Mouse (Mus musculus) cortical plate, adult 2 months (tissue): ENCODE measurements around the gene Hjurp. TPM values are rescaled to one million over a fixed set of nuclear protein-coding genes. Genes with fewer than 3 reads are reported as not detected.

Experiments used
- H3K27ac ChIP-seq: fragments of 200-500 bp; 2 replicates; pipeline ENCODE4 v1.5.1; 2012; ENCODE audit warnings: low read length, control low read depth, inconsistent platforms; ENCODE audit not compliant: insufficient read depth
- H3K4me1 ChIP-seq: fragments of 200-500 bp; 2 replicates; pipeline ENCODE4 v1.6.1; 2011; ENCODE audit warnings: low read length; ENCODE audit not compliant: control insufficient read depth, insufficient read depth
- H3K4me3 ChIP-seq: fragments of 200-500 bp; 2 replicates; pipeline ENCODE4 v1.5.1; 2011; ENCODE audit warnings: mild to moderate bottlenecking, low read length, control low read depth; ENCODE audit not compliant: insufficient read depth
- CTCF ChIP-seq: fragments of 200-500 bp; IDR thresholded peaks from 2 replicates; pipeline ENCODE4 v1.5.1; 2011; ENCODE audit warnings: mild to moderate bottlenecking, control low read depth, low read length; ENCODE audit not compliant: insufficient read depth; ENCODE audit errors: extremely low read depth
- POLR2A ChIP-seq: fragments of 200-500 bp; IDR thresholded peaks from 2 replicates; pipeline ENCODE4 v1.6.1; 2011; ENCODE audit warnings: mild to moderate bottlenecking, low read length, control low read depth; ENCODE audit not compliant: insufficient read depth; ENCODE audit errors: extremely low read depth
- polyA plus RNA-seq: library from polyadenylated mRNA; depleted of rRNA; stranded (reverse); fragments of >200 nt; gene quantifications from 2 replicates; pipeline ENCODE4 v1.2.3, GENCODE M21; 2012

The Hjurp gene
- polyA plus RNA-seq, 1 experiment: 60.9 TPM

- Histone ChIP-seq H3K27ac (no peak overlapping the region), H3K4me3 (no peak overlapping the region), H3K4me1 (no peaks in the 10 kb centered on the region)
- TF ChIP-seq CTCF (no peak), POLR2A (no peak)
Observed at GRCm38 (mm10) chr1:88264237-88264868, 13.1 kb downstream of the Hjurp start.

- no peak for TF ChIP-seq CTCF
- TF ChIP-seq POLR2A: no peak
- Histone ChIP-seq H3K4me1 (no peaks in the 10 kb centered on the region), H3K27ac (no peak overlapping the region), H3K4me3 (no peak overlapping the region)
Observed at GRCm38 (mm10) chr1:88263778-88264177, 13.7 kb downstream of the Hjurp start.

DNA sequence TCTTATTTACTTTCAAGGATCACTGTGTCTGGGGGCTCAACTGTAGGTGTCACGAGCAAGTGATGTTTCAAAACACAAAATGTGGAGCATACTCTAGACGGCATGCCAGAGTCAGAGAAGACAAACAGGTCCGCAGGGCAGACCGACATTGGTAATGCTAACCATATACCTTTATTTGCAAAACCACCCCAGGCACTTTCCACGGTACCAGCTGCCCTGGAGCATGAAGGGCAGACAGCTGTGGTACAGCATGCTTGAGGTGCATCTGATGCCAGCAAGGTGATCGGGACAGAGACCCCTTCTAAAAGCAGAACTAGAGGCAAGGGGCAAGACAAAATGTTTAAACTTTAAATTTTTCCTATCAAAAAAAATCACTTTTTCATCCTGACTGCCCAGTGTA is 14.5 kb downstream of the Hjurp start:
- no peaks in the 10 kb centered on the region for H3K4me1 ChIP-seq
- no peak for TF ChIP-seq CTCF
- no peak for TF ChIP-seq POLR2A
- no peak overlapping the region for H3K27ac ChIP-seq
- H3K4me3 ChIP-seq: no peak overlapping the region

GRCm38 (mm10) chr1:88262255-88262654 is 15.2 kb downstream of the Hjurp start:
- Histone ChIP-seq H3K4me3 (no peak overlapping the region), H3K4me1 (no peaks in the 10 kb centered on the region), H3K27ac (no peak overlapping the region)
- TF ChIP-seq POLR2A (no peak), CTCF (no peak)

DNA sequence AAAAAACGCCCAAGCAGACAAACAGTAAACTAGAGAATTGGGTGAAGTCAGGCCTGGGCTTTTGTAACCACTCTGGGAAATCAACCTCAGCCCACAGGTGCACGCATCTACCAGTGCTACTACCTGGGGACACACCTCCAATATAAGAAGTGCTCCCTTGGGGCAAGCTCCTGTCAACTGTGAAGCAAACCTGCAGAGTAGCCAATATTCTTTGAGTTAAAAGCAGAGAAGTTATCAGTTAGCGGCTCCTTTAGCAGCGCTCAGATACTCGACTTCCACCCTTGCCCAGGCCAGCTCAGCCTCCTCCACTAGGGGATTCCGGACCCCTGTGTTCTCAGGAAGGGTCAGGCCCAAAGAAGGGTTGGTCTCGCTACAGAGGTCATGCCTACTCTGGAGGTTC is 15.7 kb downstream of the Hjurp start:
- no peaks in the 10 kb centered on the region for H3K4me1 ChIP-seq
- H3K4me3 ChIP-seq: no peak overlapping the region
- no peak overlapping the region for H3K27ac ChIP-seq
- TF ChIP-seq POLR2A (no peak), CTCF (no peak)

- Histone ChIP-seq H3K4me3 (no peak overlapping the region), H3K27ac (no peak overlapping the region), H3K4me1 (no peaks in the 10 kb centered on the region)
- TF ChIP-seq POLR2A (no peak), CTCF (no peak)
Observed at GRCm38 (mm10) chr1:88260604-88261377, 16.6 kb downstream of the Hjurp start.

DNA sequence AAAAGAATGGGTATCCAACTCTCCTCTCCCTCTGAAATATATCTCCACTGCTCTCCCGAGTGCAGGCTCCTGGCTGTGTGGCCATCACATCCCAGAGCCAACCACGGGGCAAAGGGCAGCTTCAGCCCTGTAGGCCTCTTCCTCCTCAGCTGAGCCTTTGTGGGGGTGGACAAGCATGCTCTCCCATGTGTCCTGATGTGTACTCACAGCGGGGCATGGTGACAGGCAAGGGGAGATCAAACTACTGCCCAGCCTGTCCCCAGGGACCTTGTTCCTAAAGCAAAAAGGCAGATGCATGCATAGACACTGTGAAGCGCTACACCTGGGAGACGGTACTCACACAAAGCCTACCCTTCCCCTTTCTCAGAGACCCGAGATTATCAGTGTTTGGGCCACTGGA is 17.3 kb downstream of the Hjurp start:
- no peak for TF ChIP-seq CTCF
- no peak for TF ChIP-seq POLR2A
- Histone ChIP-seq H3K4me1 (no peaks in the 10 kb centered on the region), H3K4me3 (no peak overlapping the region), H3K27ac (no peak overlapping the region)

- H3K4me1 ChIP-seq: no peaks in the 10 kb centered on the region
- H3K4me3 ChIP-seq: no peak overlapping the region
- H3K27ac ChIP-seq: no peak overlapping the region
- no peak for TF ChIP-seq CTCF
- no peak for TF ChIP-seq POLR2A
Observed at GRCm38 (mm10) chr1:88259643-88260024, 17.8 kb downstream of the Hjurp start.

- H3K4me3 ChIP-seq: no peak overlapping the region
- no peak overlapping the region for H3K27ac ChIP-seq
- no peak for TF ChIP-seq CTCF
- H3K4me1 ChIP-seq: no peaks in the 10 kb centered on the region
Observed at GRCm38 (mm10) chr1:88258881-88259642, 18.4 kb downstream of the Hjurp start.
